Mouse (Mus musculus) urinary bladder, postnatal 36 days (tissue): Measurements from ENCODE around the gene Ddx3x.
A peak's percentile ranks its signal among the peaks of the same experiment; 100 is the strongest.
"Not testable (repeated sequence)": the region's sequence is repeated elsewhere in the genome, so short reads cannot be mapped to it uniquely, and the experiment has no call there.

ENCODE experiments used
- DNase-seq, 2 experiments: peaks; one replicate each; pipeline ENCODE4 v3.0.0; 2022; ENCODE audit warnings: low spot score in 2 of 2, mixed read lengths in 1 of 2

Ddx3x gene

GRCm38 (mm10) chrX:13281329-13282088 lies 739 bp downstream of the Ddx3x start:
- DNase-seq, result peak; percentile 12 to 68

- DNase-seq, result no peak
These were observed 1.5 kb downstream of the Ddx3x start for GRCm38 (mm10) chrX:13282089-13282850.

GRCm38 (mm10) chrX:13285772-13286171 lies 5.0 kb downstream of the Ddx3x start:
- DNase-seq, result no peak

GRCm38 (mm10) chrX:13294505-13295228 lies 13.9 kb downstream of the Ddx3x start:
- DNase-seq, result no peak

- DNase-seq, result no peak
These were observed 14.4 kb downstream of the Ddx3x start for GRCm38 (mm10) chrX:13295229-13295571.

- not testable (repeated sequence) for DNase-seq
These were observed 15.5 kb downstream of the Ddx3x start for GRCm38 (mm10) chrX:13296241-13296640.

GRCm38 (mm10) chrX:13306190-13306589 lies 25.4 kb downstream of the Ddx3x start:
- DNase-seq, result no peak

GRCm38 (mm10) chrX:13311396-13311795 lies 30.6 kb downstream of the Ddx3x start:
- no peak for DNase-seq

GRCm38 (mm10) chrX:13329611-13330010 lies 48.8 kb downstream of the Ddx3x start:
- no peak for DNase-seq
